Comparison of ENCODE assay signal across 24 mouse cellular contexts in genomic region chr8:41830407-41830806, GRCm38 (mm10).
DNase-seq lines count a peak whose midpoint lies in the region; ATAC-seq and TF ChIP-seq lines count a peak whose summit lies in the region.
"Had no signal": no experiment of that assay in that cellular context is flagged by ENCODE, and none has a peak within 500 bp of the region (broad histone marks: within the 10 kb centered on the region; RNA-seq: fewer than 3 reads in every experiment).

No protein-coding gene starts in this region.

- H3K27ac ChIP-seq in gastrocnemius, adult 2 months = no peak overlapping the region
- H3K27ac ChIP-seq in hindbrain, embryonic 12.5 days = no peak overlapping the region
- H3K27ac ChIP-seq in hindbrain, postnatal 0 days = no peak overlapping the region
- no peak overlapping the region for H3K27ac ChIP-seq in embryonic facial prominence, embryonic 11.5 days (replicated peaks; ENCODE audit: low read depth, low read length)
- H3K27ac ChIP-seq in kidney, embryonic 16.5 days (ENCODE audit: low read length) = no peak overlapping the region
- H3K27ac ChIP-seq: neural tube, embryonic 12.5 days had no signal

- H3K27me3 ChIP-seq in hindbrain, embryonic 12.5 days = no peaks in the 10 kb centered on the region
- H3K27me3 ChIP-seq in hindbrain, postnatal 0 days (ENCODE audit: insufficient read depth, low read length) = no peaks in the 10 kb centered on the region
- no peaks in the 10 kb centered on the region for H3K27me3 ChIP-seq in embryonic facial prominence, embryonic 11.5 days (ENCODE audit: control insufficient read depth, insufficient read depth, low read length)
- no peaks in the 10 kb centered on the region for H3K27me3 ChIP-seq in kidney, embryonic 16.5 days (ENCODE audit: insufficient read depth, low read length)
- H3K27me3 ChIP-seq: neural tube, embryonic 12.5 days had no signal

- no peaks in the 10 kb centered on the region for H3K36me3 ChIP-seq in hindbrain, embryonic 12.5 days
- no peaks in the 10 kb centered on the region for H3K36me3 ChIP-seq in hindbrain, postnatal 0 days (ENCODE audit: insufficient read depth, low read length)
- H3K36me3 ChIP-seq in embryonic facial prominence, embryonic 11.5 days (replicated peaks; ENCODE audit: control insufficient read depth, insufficient read depth, low read depth, low read length) = no peaks in the 10 kb centered on the region
- H3K36me3 ChIP-seq in kidney, embryonic 16.5 days (ENCODE audit: insufficient read depth, low read length) = no peaks in the 10 kb centered on the region
- H3K36me3 ChIP-seq: G1E; neural tube, embryonic 12.5 days had no signal

- H3K4me3 ChIP-seq in gastrocnemius, adult 2 months = peak overlapping the region; percentile 25
- H3K4me3 ChIP-seq in hindbrain, embryonic 12.5 days = no peak overlapping the region
- no peak overlapping the region for H3K4me3 ChIP-seq in hindbrain, postnatal 0 days (ENCODE audit: low read length)
- no peak overlapping the region for H3K4me3 ChIP-seq in embryonic facial prominence, embryonic 11.5 days (ENCODE audit: low read depth, low read length)
- no peak overlapping the region for H3K4me3 ChIP-seq in kidney, embryonic 16.5 days (ENCODE audit: low read length)
- H3K4me3 ChIP-seq: neural tube, embryonic 12.5 days had no signal

- ATAC-seq in hindbrain, embryonic 12.5 days (ENCODE audit: low FRiP score) = no peak
- no peak for ATAC-seq in hindbrain, postnatal 0 days
- ATAC-seq in embryonic facial prominence, embryonic 11.5 days (replicated peaks; ENCODE audit: insufficient number of reproducible peaks, low FRiP score, low TSS enrichment, low read depth) = 0 out of 2 replicates have a peak, but pooled peaks have one; percentile 29
- no peak for ATAC-seq in kidney, embryonic 16.5 days (ENCODE audit: low FRiP score, low TSS enrichment)
- ATAC-seq: activated CD4-positive, CD25-positive, alpha-beta regulatory T cell, adult 4 months; inflammation-experienced regulatory T-cells, adult 6 months; midbrain, embryonic 16.5 days had no signal

- 35% methylated on average over 6 of the region's 6 CpGs for WGBS in hindbrain, embryonic 12.5 days
- WGBS in hindbrain, postnatal 0 days = 54% methylated on average over 6 of the region's 6 CpGs
- WGBS in embryonic facial prominence, embryonic 11.5 days = 21% methylated on average over 6 of the region's 6 CpGs
- WGBS in kidney, embryonic 16.5 days = 41% methylated on average over 6 of the region's 6 CpGs

- H3K4me2 ChIP-seq in hindbrain, embryonic 12.5 days (replicated peaks) = peak overlapping the region; percentile 9; the same call in 1 of the 2 replicates
- no peak overlapping the region for H3K4me2 ChIP-seq in hindbrain, postnatal 0 days (ENCODE audit: low read depth, low read length)
- H3K4me2 ChIP-seq in embryonic facial prominence, embryonic 11.5 days (ENCODE audit: low read depth, low read length) = no peak overlapping the region
- no peak overlapping the region for H3K4me2 ChIP-seq in kidney, embryonic 16.5 days (replicated peaks; ENCODE audit: low read depth, low read length)
- H3K4me2 ChIP-seq: neural tube, embryonic 12.5 days had no signal

- H3K9me3 ChIP-seq in hindbrain, embryonic 12.5 days (replicated peaks) = no peaks in the 10 kb centered on the region
- no peaks in the 10 kb centered on the region for H3K9me3 ChIP-seq in hindbrain, postnatal 0 days (ENCODE audit: low read length)
- no peaks in the 10 kb centered on the region for H3K9me3 ChIP-seq in embryonic facial prominence, embryonic 11.5 days (replicated peaks; ENCODE audit: control insufficient read depth, low read length)
- H3K9me3 ChIP-seq in kidney, embryonic 16.5 days (ENCODE audit: low read length) = no peaks in the 10 kb centered on the region
- H3K9me3 ChIP-seq: G1E; neural tube, embryonic 12.5 days had no signal

- no peak for TF ChIP-seq CTCF in gastrocnemius, adult 2 months (IDR thresholded peaks at IDR 0.05)
- TF ChIP-seq CTCF in hindbrain, postnatal 0 days (IDR thresholded peaks at IDR 0.05; ENCODE audit: low read depth) = no peak

- DNase-seq in gastrocnemius, adult 2 months = no peak
- no peak for DNase-seq in gastrocnemius, postnatal 25 days
- DNase-seq in hindbrain, postnatal 0 days (ENCODE audit: low spot score) = no peak
- DNase-seq in embryonic facial prominence, embryonic 11.5 days (ENCODE audit: low spot score) = peak; percentile 62
- DNase-seq in left cerebral cortex, adult 11 months (ENCODE audit: low spot score) = no peak
- DNase-seq: adrenal gland, postnatal 14 days; cerebellum, adult 11 months; cerebellum, postnatal 10 days; gastrocnemius, postnatal 10 days; heart, adult 18-20 months; kidney, adult 8-10 months; kidney, postnatal 25 days; left cerebral cortex, postnatal 4 days; lung, adult 18-20 months; lung, postnatal 36 days; right cerebral cortex, adult 18-20 months; thymus, postnatal 14 days had no signal

- 0 out of 2 replicates have a peak, but pooled peaks cover 3% of the 10 kb centered on the region for H3K4me1 ChIP-seq in hindbrain, embryonic 12.5 days
- H3K4me1 ChIP-seq in hindbrain, postnatal 0 days (ENCODE audit: insufficient read depth, low read length) = no peaks in the 10 kb centered on the region
- H3K4me1 ChIP-seq in embryonic facial prominence, embryonic 11.5 days (ENCODE audit: control insufficient read depth, insufficient read depth, low read length) = no peaks in the 10 kb centered on the region
- no peaks in the 10 kb centered on the region for H3K4me1 ChIP-seq in kidney, embryonic 16.5 days (ENCODE audit: insufficient read depth, low read length)
- H3K4me1 ChIP-seq: neural tube, embryonic 12.5 days had no signal

- no peak overlapping the region for H3K9ac ChIP-seq in hindbrain, embryonic 12.5 days
- no peak overlapping the region for H3K9ac ChIP-seq in hindbrain, postnatal 0 days (replicated peaks; ENCODE audit: low read length)
- H3K9ac ChIP-seq in embryonic facial prominence, embryonic 11.5 days (replicated peaks; ENCODE audit: low read length) = no peak overlapping the region
- H3K9ac ChIP-seq in kidney, embryonic 16.5 days (replicated peaks; ENCODE audit: low read length) = no peak overlapping the region
- H3K9ac ChIP-seq: neural tube, embryonic 12.5 days had no signal

- intact Hi-C loops in gastrocnemius, adult 2 months (cut with DNase I) = no loop called here
